In the genomic region with DNA sequence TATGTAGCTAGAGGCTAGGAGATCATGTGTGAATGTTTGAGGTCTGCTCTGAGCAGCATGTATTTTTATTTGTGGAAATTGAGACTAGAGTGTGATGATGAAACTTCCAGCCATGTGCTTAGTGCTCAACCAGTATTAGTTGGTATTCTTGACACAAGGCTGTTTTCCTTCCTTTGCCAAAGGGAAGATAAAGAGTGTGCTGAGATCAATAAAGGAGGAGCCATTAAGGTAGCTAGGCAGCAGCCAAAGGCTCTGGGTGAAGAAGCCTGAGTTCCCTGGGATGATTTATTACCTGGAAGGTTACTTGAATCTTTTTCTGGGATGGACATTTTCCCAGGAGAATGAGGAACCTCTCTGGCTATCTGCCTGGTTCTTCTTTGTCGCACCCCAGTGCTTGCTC, we compare ENCODE assay signal across 21 mouse cellular contexts. TPM values are rescaled to one million over a fixed set of nuclear protein-coding genes. Genes with fewer than 3 reads are reported as not detected.
"Had no signal": no experiment of that assay in that cellular context is flagged by ENCODE, and none has a peak within 500 bp of the region (broad histone marks: within the 10 kb centered on the region; RNA-seq: fewer than 3 reads in every experiment).

No protein-coding gene starts in this region.

- H3K4me2 ChIP-seq: limb, embryonic 12.5 days; limb, embryonic 15.5 days; liver, embryonic 11.5 days; lung, embryonic 14.5 days; midbrain, embryonic 12.5 days; stomach, embryonic 15.5 days had no signal

- H3K4me1 ChIP-seq: limb, embryonic 12.5 days; limb, embryonic 15.5 days; midbrain, embryonic 12.5 days; stomach, embryonic 15.5 days had no signal

- H3K27ac ChIP-seq: limb, embryonic 12.5 days; limb, embryonic 15.5 days; liver, embryonic 14.5 days; macrophage; midbrain, embryonic 12.5 days; stomach, embryonic 15.5 days had no signal

- H3K4me3 ChIP-seq: limb, embryonic 12.5 days; limb, embryonic 15.5 days; midbrain, embryonic 12.5 days; stomach, embryonic 15.5 days had no signal

- H3K9ac ChIP-seq: limb, embryonic 12.5 days; limb, embryonic 15.5 days; liver, embryonic 14.5 days; liver, postnatal 0 days; lung, embryonic 14.5 days; midbrain, embryonic 12.5 days; stomach, embryonic 15.5 days had no signal

- ATAC-seq: liver, postnatal 0 days; lung, postnatal 0 days; midbrain, embryonic 16.5 days had no signal

- H3K27me3 ChIP-seq: limb, embryonic 12.5 days; limb, embryonic 15.5 days; midbrain, embryonic 12.5 days; stomach, embryonic 15.5 days had no signal

- DNase-seq: kidney, adult 9 months; kidney, postnatal 14 days; kidney, postnatal 4 days; left cerebral cortex, postnatal 4 days; liver, postnatal 0 days; lung, embryonic 14.5 days; retina, postnatal 1 day; right cerebral cortex, postnatal 25 days; spleen, adult 18-20 months; thymus, postnatal 36 days had no signal

- H3K9me3 ChIP-seq: limb, embryonic 12.5 days; limb, embryonic 15.5 days; midbrain, embryonic 12.5 days; stomach, embryonic 15.5 days had no signal

- H3K36me3 ChIP-seq: limb, embryonic 12.5 days; limb, embryonic 15.5 days; midbrain, embryonic 12.5 days; stomach, embryonic 15.5 days had no signal

RNA-seq across cellular contexts. Expression of a gene that starts 30.9 kb away (rescaled TPM):
- total RNA-seq: megakaryocyte, adult 5-6 weeks; neutrophil, adult 5-6 weeks had no signal
- polyA plus RNA-seq: macrophage had no signal
